Mouse (Mus musculus): ENCODE data around the gene Pth2. TPM values are rescaled to one million over a fixed set of nuclear protein-coding genes. Genes with fewer than 3 reads are reported as not detected.

The Pth2 gene
- total and polyA plus RNA-seq, 3 experiments: not detected

DNA sequence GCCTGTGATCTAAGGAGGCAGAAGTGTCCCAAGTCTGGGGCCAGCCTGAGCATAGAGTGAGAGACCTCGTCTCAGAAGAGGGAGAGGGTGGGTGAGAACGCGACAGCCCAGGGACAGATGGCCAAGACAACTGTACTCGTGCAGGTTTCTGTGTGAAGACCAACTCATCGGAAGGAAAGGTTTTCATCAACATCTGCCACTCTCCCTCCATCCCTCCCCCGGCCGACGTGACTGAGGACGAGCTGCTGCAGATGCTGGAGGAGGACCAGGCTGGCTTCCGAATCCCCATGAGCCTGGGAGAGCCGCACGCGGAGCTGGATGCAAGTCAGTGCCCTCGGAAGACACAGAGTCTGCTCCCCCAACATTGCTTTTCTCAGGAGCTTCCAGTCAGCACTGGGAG is 23.3 kb upstream of the Pth2 start:
- peaks cover 4 to 12% of the 10 kb centered on the region in 2 experiments for H3K4me1 ChIP-seq (ENCODE audit: control insufficient read depth in 1 of 2, insufficient read depth in 2 of 2, low read length in 2 of 2)
- H3K27ac ChIP-seq (ENCODE audit: control insufficient read depth, low read depth, low read length): no peak overlapping the region
- no peak overlapping the region for H3K4me3 ChIP-seq (ENCODE audit: control insufficient read depth in 1 of 2, insufficient read depth in 1 of 2, low read depth in 2 of 2, low read length in 2 of 2)
- H3K27me3 ChIP-seq (ENCODE audit: control insufficient read depth in 1 of 2, insufficient read depth in 2 of 2, low read length in 2 of 2): no peaks in the 10 kb centered on the region
- H3K36me3 ChIP-seq (ENCODE audit: control insufficient read depth in 1 of 2, insufficient read depth in 2 of 2, low read length in 2 of 2): peaks cover 0 to 11% of the 10 kb centered on the region in 2 experiments; a peak in 2 of 4 replicates
- DNase-seq (ENCODE audit: low read depth, low spot score): no peak
- no peak overlapping the region for H3K9ac ChIP-seq (ENCODE audit: control insufficient read depth, low read depth, low read length, poor library complexity, severe bottlenecking)
- peaks cover 7% of the 10 kb centered on the region; the same call in 1 of the 2 replicates for H3K79me2 ChIP-seq (ENCODE audit: control insufficient read depth, insufficient read depth, low read length, poor library complexity)
- no peak for TF ChIP-seq E2F4 (IDR thresholded peaks at IDR 0.05; ENCODE audit: borderline replicate concordance, low read depth, low read length)
- no peak for TF ChIP-seq MXI1 (IDR thresholded peaks at IDR 0.05; ENCODE audit: low read depth, low read length)
- no peaks in the 10 kb centered on the region for H3K9me3 ChIP-seq (replicated peaks; ENCODE audit: insufficient read depth, low read length)

DNA sequence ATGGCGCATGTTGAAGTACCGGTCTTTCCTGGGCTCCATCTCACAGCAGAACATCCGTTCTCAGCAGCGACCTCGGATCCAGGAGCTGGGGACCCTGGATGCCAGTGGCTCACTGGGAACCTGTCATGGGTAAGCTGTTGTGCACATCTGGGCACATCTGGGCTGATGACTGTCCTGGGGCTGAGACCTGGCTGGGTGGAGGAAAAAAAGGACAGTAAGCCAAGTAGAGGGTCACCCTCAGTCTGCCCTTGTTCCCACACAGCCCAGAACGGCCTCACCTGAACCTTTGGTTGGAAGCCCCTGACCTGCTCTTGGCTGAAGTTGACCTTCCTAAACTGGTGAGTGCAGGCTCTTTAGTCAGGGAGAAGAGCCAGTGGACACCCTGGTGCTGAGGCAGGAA is 21.8 kb upstream of the Pth2 start:
- peaks cover 4 to 12% of the 10 kb centered on the region in 2 experiments for H3K4me1 ChIP-seq (ENCODE audit: control insufficient read depth in 1 of 2, insufficient read depth in 2 of 2, low read length in 2 of 2)
- peaks cover 2% of the 10 kb centered on the region; the same call in 1 of the 2 replicates for H3K79me2 ChIP-seq (ENCODE audit: control insufficient read depth, insufficient read depth, low read length, poor library complexity)
- H3K36me3 ChIP-seq (ENCODE audit: control insufficient read depth in 1 of 2, insufficient read depth in 2 of 2, low read length in 2 of 2): peaks cover 0 to 8% of the 10 kb centered on the region in 2 experiments; a peak in 2 of 4 replicates
- H3K9me3 ChIP-seq (replicated peaks; ENCODE audit: insufficient read depth, low read length): no peaks in the 10 kb centered on the region
- no peak for DNase-seq (ENCODE audit: low read depth, low spot score)
- H3K4me3 ChIP-seq (ENCODE audit: control insufficient read depth in 1 of 2, insufficient read depth in 1 of 2, low read depth in 2 of 2, low read length in 2 of 2): no peak overlapping the region
- H3K27me3 ChIP-seq (ENCODE audit: control insufficient read depth in 1 of 2, insufficient read depth in 2 of 2, low read length in 2 of 2): peaks cover 0 to 1% of the 10 kb centered on the region in 2 experiments; a peak in 1 of 4 replicates
- H3K27ac ChIP-seq (ENCODE audit: control insufficient read depth, low read depth, low read length): no peak overlapping the region
- H3K9ac ChIP-seq (ENCODE audit: control insufficient read depth, low read depth, low read length, poor library complexity, severe bottlenecking): no peak overlapping the region
- no peak for TF ChIP-seq HCFC1 (IDR thresholded peaks at IDR 0.05; ENCODE audit: low read depth, low read length)
- no peak for TF ChIP-seq NELFE (IDR thresholded peaks at IDR 0.05; ENCODE audit: low read depth, low read length)
- TF ChIP-seq RAD21 (IDR thresholded peaks at IDR 0.05; ENCODE audit: low read depth, low read length): no peak
- no peak for TF ChIP-seq EP300 (IDR thresholded peaks at IDR 0.05; ENCODE audit: low read depth in 1 of 2, low read length in 2 of 2)
- no peak for TF ChIP-seq POLR2AphosphoS2 (IDR thresholded peaks at IDR 0.05; ENCODE audit: low read length)
- no peak for TF ChIP-seq TBP (IDR thresholded peaks at IDR 0.05; ENCODE audit: low read depth, low read length)
- no peak for TF ChIP-seq ELF1 (IDR thresholded peaks at IDR 0.05; ENCODE audit: low read depth, low read length)
- TF ChIP-seq ZNF384 (IDR thresholded peaks at IDR 0.05; ENCODE audit: low read depth, low read length): no peak
- TF ChIP-seq MAZ (IDR thresholded peaks at IDR 0.05; ENCODE audit: low read depth, low read length): no peak
- no peak for TF ChIP-seq KAT2A (conservative IDR thresholded peaks at IDR 0.05; ENCODE audit: low read depth, low read length)
- TF ChIP-seq MYB (IDR thresholded peaks at IDR 0.05; ENCODE audit: low read depth, low read length): no peak
- no peak for TF ChIP-seq JUND (IDR thresholded peaks at IDR 0.05; ENCODE audit: low read depth, low read length)
- no peak for TF ChIP-seq ZC3H11A (IDR thresholded peaks at IDR 0.05; ENCODE audit: low read depth, low read length)
- no peak for TF ChIP-seq MAFK (IDR thresholded peaks at IDR 0.05; ENCODE audit: borderline replicate concordance, low read depth, low read length)
- TF ChIP-seq RCOR1 (IDR thresholded peaks at IDR 0.05; ENCODE audit: low read depth, low read length): no peak
- no peak for TF ChIP-seq USF1 (IDR thresholded peaks at IDR 0.05; ENCODE audit: low read depth, low read length)
- TF ChIP-seq SIN3A (IDR thresholded peaks at IDR 0.05; ENCODE audit: low read length): no peak
- no peak for TF ChIP-seq E2F4 (IDR thresholded peaks at IDR 0.05; ENCODE audit: borderline replicate concordance, low read depth, low read length)
- TF ChIP-seq TCF12 (IDR thresholded peaks at IDR 0.05; ENCODE audit: low read depth, low read length): no peak

All from MEL (cell line).